Mouse (Mus musculus) CH12.LX (cell line): ENCODE measurements around the gene Tle3.

Experiments
- CTCF ChIP-seq, 2 experiments: IDR thresholded peaks in 1 of 2; conservative IDR thresholded peaks in 1 of 2; 2 replicates each; pipeline ENCODE4 v1.5.1; 2011 to 2012; ENCODE audit warnings: low read depth in 2 of 2, low read length in 2 of 2, improper control_type of control experiment in 1 of 2, inconsistent platforms in 1 of 2, mild to moderate bottlenecking in 1 of 2, moderate library complexity in 1 of 2
- EP300 ChIP-seq: IDR thresholded peaks from 2 replicates; pipeline ENCODE4 v1.6.1; 2011; ENCODE audit warnings: low read length, improper control_type of control experiment
- MEF2A ChIP-seq: IDR thresholded peaks from 2 replicates; pipeline ENCODE4 v1.6.1; 2014; ENCODE audit warnings: low read depth, mild to moderate bottlenecking, inconsistent platforms, low read length, improper control_type of control experiment, borderline replicate concordance
- POLR2A ChIP-seq: IDR thresholded peaks from 2 replicates; pipeline ENCODE4 v1.6.1; 2011; ENCODE audit warnings: low read depth, mild to moderate bottlenecking, improper control_type of control experiment, low read length
- POLR2AphosphoS2 ChIP-seq: IDR thresholded peaks from 2 replicates; pipeline ENCODE4 v1.6.1; 2011; ENCODE audit warnings: low read depth, low read length, improper control_type of control experiment
- USF1 ChIP-seq: IDR thresholded peaks from 2 replicates; pipeline ENCODE4 v1.6.1; 2014; ENCODE audit warnings: low read depth, mild to moderate bottlenecking, inconsistent platforms, low read length, improper control_type of control experiment

DNA sequence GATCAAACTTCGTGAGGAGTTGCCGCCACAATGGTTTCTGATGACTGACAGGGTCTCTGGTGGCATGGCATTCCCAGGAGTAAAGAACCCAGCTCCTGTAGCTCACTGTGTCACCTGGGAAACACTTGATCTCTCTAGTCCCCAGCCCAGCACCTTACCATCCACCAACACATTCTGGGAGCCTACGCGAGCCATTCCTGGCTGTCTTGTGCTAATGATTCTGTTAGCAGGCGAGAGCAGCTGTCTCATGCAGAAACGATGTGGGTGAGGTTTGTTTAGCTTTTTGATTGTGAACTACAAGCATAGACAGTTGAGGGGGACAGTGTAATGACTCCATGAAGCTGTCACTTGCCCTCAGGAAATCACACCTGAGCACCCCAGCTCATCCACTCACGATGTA, 54.3 kb downstream of the Tle3 start:
- TF ChIP-seq USF1 (no peak), CTCF (conservative IDR thresholded peaks at IDR 0.05 in 1 of 2, IDR thresholded peaks at IDR 0.05 in 1 of 2; ENCODE audit: low read depth in 2 of 2, low read length in 2 of 2) (no peak), EP300 (no peak), POLR2A (no peak), MEF2A (no peak), POLR2AphosphoS2 (no peak)
